Mouse (Mus musculus): ENCODE data around the gene Gabra5. TPM values are rescaled to one million over a fixed set of nuclear protein-coding genes. Genes with fewer than 3 reads are reported as not detected.
A peak's percentile ranks its signal among the peaks of the same experiment; 100 is the strongest.

The Gabra5 gene
- polyA plus RNA-seq, 1 experiment = not detected

DNA sequence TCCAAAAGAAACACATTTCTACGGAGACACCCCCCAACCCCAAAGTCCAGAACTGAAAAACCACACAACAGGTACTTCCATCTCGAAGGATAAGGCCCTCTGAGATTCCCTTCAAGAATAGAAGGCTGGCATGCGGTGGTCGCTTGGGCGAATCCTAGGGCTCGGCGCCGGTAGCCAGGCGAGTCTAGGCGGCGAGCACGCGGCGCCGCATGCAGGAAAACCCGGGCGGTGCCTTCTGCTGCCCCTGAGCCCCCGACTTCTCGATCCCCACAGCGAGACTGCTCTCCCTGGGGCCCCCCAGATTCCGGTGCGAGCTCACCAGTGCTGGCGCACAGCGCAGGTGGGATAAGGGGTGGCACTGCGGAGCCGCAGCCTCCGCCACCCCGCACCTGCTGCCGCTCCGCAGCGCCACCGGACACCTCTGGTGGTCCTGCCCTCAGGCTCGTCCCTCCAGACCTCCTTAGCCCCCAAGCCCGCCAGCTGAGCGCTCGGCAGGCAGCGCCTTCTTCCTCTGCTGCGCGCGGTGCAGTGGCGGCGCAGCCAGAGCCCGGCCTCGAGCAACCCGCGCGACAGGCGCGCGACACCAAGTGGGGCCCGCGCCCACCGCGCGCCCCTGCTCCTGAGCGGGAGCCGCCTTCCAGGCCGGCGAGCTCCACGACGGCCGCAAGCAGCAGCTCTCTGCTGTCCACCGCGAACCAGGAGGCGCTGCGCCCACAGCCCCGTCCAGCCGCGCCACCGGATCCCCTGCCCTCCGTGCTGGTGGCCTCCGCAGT lies 813 bp downstream of the Gabra5 start:
- Histone ChIP-seq H3K9me3 (replicated peaks; ENCODE audit: control insufficient read depth, insufficient read depth, low read length, poor library complexity, severe bottlenecking) (no peaks in the 10 kb centered on the region), H3K4me3 (ENCODE audit: low read depth, low read length) (peak overlapping the region; percentile 75), H3K27ac (ENCODE audit: insufficient read depth, low read length) (no peak overlapping the region), H3K9ac (ENCODE audit: low read depth, poor library complexity, severe bottlenecking) (peak overlapping the region; percentile 69), H3K36me3 (ENCODE audit: control insufficient read depth, insufficient read depth, low read length, poor library complexity, severe bottlenecking) (no peaks in the 10 kb centered on the region), H3K4me1 (ENCODE audit: control insufficient read depth, insufficient read depth, low read length) (no peaks in the 10 kb centered on the region), H3K27me3 (ENCODE audit: control insufficient read depth, insufficient read depth, low read length, poor library complexity, severe bottlenecking) (peaks cover 12% of the 10 kb centered on the region)
- no peak for TF ChIP-seq CTCF (IDR thresholded peaks at IDR 0.05; ENCODE audit: low read depth, low read length)
- TF ChIP-seq POLR2A (IDR thresholded peaks at IDR 0.05; ENCODE audit: insufficient read depth, low read length) = no peak
- TF ChIP-seq EP300 (IDR thresholded peaks at IDR 0.05; ENCODE audit: insufficient read depth, low read depth, low read length) = no peak

DNA sequence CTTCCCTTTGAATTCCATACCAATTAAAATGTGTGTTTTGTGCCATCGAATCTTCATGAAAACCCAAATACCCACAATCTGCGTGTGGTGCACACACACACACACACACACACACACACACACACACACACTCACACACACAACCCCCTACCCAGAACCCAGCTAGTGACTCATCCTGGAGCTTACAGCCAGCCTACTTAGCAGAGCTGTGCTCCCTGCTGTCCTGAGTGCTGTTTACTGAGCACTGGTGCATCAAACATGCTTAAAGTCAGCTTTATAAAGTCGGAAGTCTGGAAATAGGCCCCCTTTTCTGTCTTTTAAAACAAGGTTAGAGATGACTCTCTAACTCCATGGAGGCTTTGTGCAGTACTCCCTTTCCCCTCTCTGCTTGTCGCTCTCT lies 7.0 kb downstream of the Gabra5 start:
- H3K27ac ChIP-seq (ENCODE audit: insufficient read depth, low read length) = no peak overlapping the region
- H3K27me3 ChIP-seq (ENCODE audit: control insufficient read depth, insufficient read depth, low read length, poor library complexity, severe bottlenecking) = no peaks in the 10 kb centered on the region; the same call in 1 of the 2 replicates
- TF ChIP-seq POLR2A (IDR thresholded peaks at IDR 0.05; ENCODE audit: insufficient read depth, low read length) (no peak), EP300 (IDR thresholded peaks at IDR 0.05; ENCODE audit: insufficient read depth, low read depth, low read length) (no peak), CTCF (IDR thresholded peaks at IDR 0.05; ENCODE audit: low read depth, low read length) (no peak)
- no peaks in the 10 kb centered on the region for H3K4me1 ChIP-seq (ENCODE audit: control insufficient read depth, insufficient read depth, low read length)
- no peaks in the 10 kb centered on the region for H3K9me3 ChIP-seq (replicated peaks; ENCODE audit: control insufficient read depth, insufficient read depth, low read length, poor library complexity, severe bottlenecking)
- no peaks in the 10 kb centered on the region for H3K36me3 ChIP-seq (ENCODE audit: control insufficient read depth, insufficient read depth, low read length, poor library complexity, severe bottlenecking)
- H3K4me3 ChIP-seq (ENCODE audit: low read depth, low read length) = no peak overlapping the region
- no peak overlapping the region for H3K9ac ChIP-seq (ENCODE audit: low read depth, poor library complexity, severe bottlenecking)

DNA sequence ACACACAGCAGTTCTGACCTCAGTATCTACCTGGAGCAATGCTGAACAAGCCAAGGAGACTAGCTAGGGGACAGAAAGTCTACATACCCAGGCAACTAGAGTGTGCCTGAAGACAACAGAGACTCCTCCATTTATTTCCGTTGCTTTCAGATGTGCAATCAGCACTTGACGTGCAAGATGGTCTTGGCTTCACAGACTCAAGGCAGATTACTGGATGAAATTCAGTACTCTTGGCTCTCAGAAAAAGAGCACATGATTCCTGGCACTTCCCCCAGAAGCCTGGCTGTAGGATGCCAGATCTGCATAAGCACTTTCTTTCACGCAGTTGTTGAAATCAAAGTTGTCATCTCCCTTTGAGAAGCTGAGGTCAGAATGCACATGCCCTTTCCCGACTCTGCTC lies 18.1 kb downstream of the Gabra5 start:
- Histone ChIP-seq H3K27ac (ENCODE audit: insufficient read depth, low read length) (no peak overlapping the region), H3K36me3 (ENCODE audit: control insufficient read depth, insufficient read depth, low read length, poor library complexity, severe bottlenecking) (no peaks in the 10 kb centered on the region), H3K4me1 (ENCODE audit: control insufficient read depth, insufficient read depth, low read length) (no peaks in the 10 kb centered on the region), H3K9me3 (replicated peaks; ENCODE audit: control insufficient read depth, insufficient read depth, low read length, poor library complexity, severe bottlenecking) (no peaks in the 10 kb centered on the region), H3K4me3 (ENCODE audit: low read depth, low read length) (no peak overlapping the region), H3K27me3 (ENCODE audit: control insufficient read depth, insufficient read depth, low read length, poor library complexity, severe bottlenecking) (no peaks in the 10 kb centered on the region), H3K9ac (ENCODE audit: low read depth, poor library complexity, severe bottlenecking) (no peak overlapping the region)
- no peak for TF ChIP-seq POLR2A (IDR thresholded peaks at IDR 0.05; ENCODE audit: insufficient read depth, low read length)
- TF ChIP-seq EP300 (IDR thresholded peaks at IDR 0.05; ENCODE audit: insufficient read depth, low read depth, low read length) = no peak
- TF ChIP-seq CTCF (IDR thresholded peaks at IDR 0.05; ENCODE audit: low read depth, low read length) = no peak

DNA sequence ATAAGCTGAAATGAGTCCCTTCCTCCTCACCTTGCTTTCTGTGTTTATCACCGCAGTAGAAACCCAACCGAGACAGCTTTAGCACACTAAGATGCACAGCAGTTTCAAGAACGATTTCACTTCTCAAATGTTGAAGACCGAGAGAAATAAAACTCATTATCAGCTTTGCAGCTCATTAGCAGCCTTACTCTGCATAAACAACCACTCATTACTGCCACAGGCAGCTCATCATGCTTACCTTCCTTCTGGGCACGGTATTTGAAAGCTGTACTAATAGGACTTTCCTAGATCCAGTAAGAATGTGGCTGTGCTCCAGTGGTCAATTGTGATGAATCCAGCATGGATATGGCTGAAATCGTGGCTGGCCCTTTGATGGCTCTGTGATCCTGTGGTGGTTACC lies 23.0 kb downstream of the Gabra5 start:
- TF ChIP-seq EP300 (IDR thresholded peaks at IDR 0.05; ENCODE audit: insufficient read depth, low read depth, low read length) = no peak
- TF ChIP-seq CTCF (IDR thresholded peaks at IDR 0.05; ENCODE audit: low read depth, low read length) = no peak
- TF ChIP-seq POLR2A (IDR thresholded peaks at IDR 0.05; ENCODE audit: insufficient read depth, low read length) = no peak
- no peak overlapping the region for H3K9ac ChIP-seq (ENCODE audit: low read depth, poor library complexity, severe bottlenecking)
- no peaks in the 10 kb centered on the region for H3K9me3 ChIP-seq (replicated peaks; ENCODE audit: control insufficient read depth, insufficient read depth, low read length, poor library complexity, severe bottlenecking)
- no peak overlapping the region for H3K4me3 ChIP-seq (ENCODE audit: low read depth, low read length)
- H3K27me3 ChIP-seq (ENCODE audit: control insufficient read depth, insufficient read depth, low read length, poor library complexity, severe bottlenecking) = no peaks in the 10 kb centered on the region
- no peaks in the 10 kb centered on the region for H3K36me3 ChIP-seq (ENCODE audit: control insufficient read depth, insufficient read depth, low read length, poor library complexity, severe bottlenecking)
- H3K4me1 ChIP-seq (ENCODE audit: control insufficient read depth, insufficient read depth, low read length) = no peaks in the 10 kb centered on the region
- H3K27ac ChIP-seq (ENCODE audit: insufficient read depth, low read length) = no peak overlapping the region

DNA sequence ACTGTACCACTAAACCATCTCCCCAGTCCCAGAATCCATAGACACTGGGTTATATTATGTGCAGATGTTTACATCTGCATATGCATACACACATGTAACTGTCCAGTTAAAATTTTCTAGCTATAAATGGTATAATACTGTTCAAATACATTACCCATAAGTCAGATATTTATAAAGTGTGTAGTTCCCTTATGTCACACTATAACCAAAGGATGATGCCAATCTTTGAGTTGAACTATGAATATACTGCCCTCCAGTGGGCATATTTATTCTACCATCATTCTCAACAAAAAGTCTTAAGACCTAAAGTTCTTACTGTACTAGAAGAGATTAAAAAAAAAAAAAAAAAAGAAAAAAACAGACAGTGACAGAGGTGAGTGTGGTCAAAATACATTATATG lies 27.0 kb downstream of the Gabra5 start:
- no peaks in the 10 kb centered on the region for H3K36me3 ChIP-seq (ENCODE audit: control insufficient read depth, insufficient read depth, low read length, poor library complexity, severe bottlenecking)
- TF ChIP-seq EP300 (IDR thresholded peaks at IDR 0.05; ENCODE audit: insufficient read depth, low read depth, low read length) = no peak
- no peak for TF ChIP-seq POLR2A (IDR thresholded peaks at IDR 0.05; ENCODE audit: insufficient read depth, low read length)
- no peak for TF ChIP-seq CTCF (IDR thresholded peaks at IDR 0.05; ENCODE audit: low read depth, low read length)
- H3K27me3 ChIP-seq (ENCODE audit: control insufficient read depth, insufficient read depth, low read length, poor library complexity, severe bottlenecking) = no peaks in the 10 kb centered on the region
- no peak overlapping the region for H3K9ac ChIP-seq (ENCODE audit: low read depth, poor library complexity, severe bottlenecking)
- H3K9me3 ChIP-seq (replicated peaks; ENCODE audit: control insufficient read depth, insufficient read depth, low read length, poor library complexity, severe bottlenecking) = no peaks in the 10 kb centered on the region
- no peak overlapping the region for H3K4me3 ChIP-seq (ENCODE audit: low read depth, low read length)
- no peaks in the 10 kb centered on the region for H3K4me1 ChIP-seq (ENCODE audit: control insufficient read depth, insufficient read depth, low read length)
- H3K27ac ChIP-seq (ENCODE audit: insufficient read depth, low read length) = no peak overlapping the region

DNA sequence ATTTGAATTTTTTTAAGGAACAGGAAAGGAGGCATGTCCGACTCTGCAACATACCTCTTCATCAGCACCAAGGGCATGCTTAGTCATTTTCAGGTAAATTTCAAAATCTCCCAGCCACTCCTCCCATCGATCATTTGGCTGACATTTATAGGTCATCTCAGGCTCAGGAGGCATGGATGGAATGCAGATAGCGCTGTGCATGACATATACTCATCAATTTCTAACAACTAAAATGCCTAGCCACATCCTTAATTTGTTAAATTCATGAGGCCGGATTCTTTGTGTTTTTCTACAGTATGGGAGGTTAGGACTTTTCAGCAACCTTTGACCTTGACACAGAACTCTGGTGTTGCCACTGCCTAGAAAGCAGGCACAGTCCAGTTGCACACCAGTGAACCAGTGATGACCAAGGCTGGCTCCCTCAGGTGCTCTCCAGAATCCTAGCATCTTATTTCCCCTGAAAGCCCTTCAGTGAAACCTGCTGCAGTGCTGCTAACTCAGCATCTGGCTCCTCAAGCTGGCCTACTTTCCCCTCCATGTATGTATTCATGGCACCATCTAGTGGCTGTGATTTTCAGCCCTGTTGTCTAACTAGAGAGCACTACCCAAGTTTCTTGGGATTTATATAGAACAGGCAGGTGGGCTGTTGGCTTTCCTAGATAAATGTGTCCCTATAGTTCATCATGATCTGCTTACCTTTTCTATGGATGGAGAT lies 35.9 kb downstream of the Gabra5 start:
- TF ChIP-seq POLR2A (IDR thresholded peaks at IDR 0.05; ENCODE audit: insufficient read depth, low read length) (no peak), EP300 (IDR thresholded peaks at IDR 0.05; ENCODE audit: insufficient read depth, low read depth, low read length) (no peak), CTCF (IDR thresholded peaks at IDR 0.05; ENCODE audit: low read depth, low read length) (peak; percentile 22)
- Histone ChIP-seq H3K9ac (ENCODE audit: low read depth, poor library complexity, severe bottlenecking) (no peak overlapping the region), H3K4me1 (ENCODE audit: control insufficient read depth, insufficient read depth, low read length) (no peaks in the 10 kb centered on the region), H3K27ac (ENCODE audit: insufficient read depth, low read length) (no peak overlapping the region), H3K4me3 (ENCODE audit: low read depth, low read length) (no peak overlapping the region), H3K36me3 (ENCODE audit: control insufficient read depth, insufficient read depth, low read length, poor library complexity, severe bottlenecking) (no peaks in the 10 kb centered on the region), H3K27me3 (ENCODE audit: control insufficient read depth, insufficient read depth, low read length, poor library complexity, severe bottlenecking) (no peaks in the 10 kb centered on the region; the same call in 1 of the 2 replicates), H3K9me3 (replicated peaks; ENCODE audit: control insufficient read depth, insufficient read depth, low read length, poor library complexity, severe bottlenecking) (no peaks in the 10 kb centered on the region)

Data from ES-Bruce4 (cell line).